Mouse (Mus musculus) WW6 (cell line): Measurements from ENCODE around the gene Heatr6.

Experiments
- DNase-seq: peaks from one replicate; pipeline ENCODE4 v3.0.0-alpha.2; 2013; ENCODE audit warnings: low read depth, low spot score

Heatr6 gene

DNA sequence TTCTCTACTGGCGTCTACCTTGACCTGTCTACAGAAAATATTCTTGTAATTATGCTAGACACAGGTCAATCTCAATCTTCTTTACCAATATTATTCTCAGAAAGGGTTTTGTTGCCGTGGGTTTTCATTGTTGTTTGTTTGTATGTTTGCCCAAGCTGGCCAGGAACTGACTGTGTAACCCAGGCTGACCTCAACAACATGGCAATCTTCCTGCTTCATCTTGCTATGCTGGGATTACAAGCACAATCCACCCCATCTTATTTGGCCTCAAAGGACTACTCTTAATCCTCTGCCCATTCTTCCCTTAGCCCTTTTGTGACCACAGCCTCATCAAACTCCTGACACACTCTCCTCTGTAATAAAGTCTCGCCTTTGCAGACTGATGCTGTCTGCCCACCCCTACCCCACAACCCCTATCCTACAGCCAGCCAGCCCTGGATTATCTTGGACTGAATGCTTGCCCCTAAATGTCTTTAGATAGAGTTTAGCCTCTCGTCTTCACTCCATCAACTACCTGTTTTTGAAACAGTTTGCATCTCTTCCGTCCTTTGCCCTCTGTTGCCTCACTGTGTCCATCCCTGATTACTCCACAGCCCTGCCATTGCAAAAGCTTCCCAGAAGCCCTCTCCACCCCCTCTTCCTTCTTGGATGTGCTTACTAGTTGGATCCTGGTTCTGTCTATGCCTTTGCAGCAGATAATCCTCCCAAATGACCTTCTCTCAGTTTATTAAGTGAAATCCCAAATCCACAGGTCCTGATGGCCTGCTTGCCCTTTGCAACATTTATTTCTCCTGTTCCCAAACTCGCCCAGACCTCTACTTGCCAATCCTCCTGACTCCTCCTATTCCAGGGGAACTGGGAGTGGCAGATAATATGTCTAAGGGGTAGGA is 5.9 kb upstream of the Heatr6 start:
- no peak for DNase-seq

DNA sequence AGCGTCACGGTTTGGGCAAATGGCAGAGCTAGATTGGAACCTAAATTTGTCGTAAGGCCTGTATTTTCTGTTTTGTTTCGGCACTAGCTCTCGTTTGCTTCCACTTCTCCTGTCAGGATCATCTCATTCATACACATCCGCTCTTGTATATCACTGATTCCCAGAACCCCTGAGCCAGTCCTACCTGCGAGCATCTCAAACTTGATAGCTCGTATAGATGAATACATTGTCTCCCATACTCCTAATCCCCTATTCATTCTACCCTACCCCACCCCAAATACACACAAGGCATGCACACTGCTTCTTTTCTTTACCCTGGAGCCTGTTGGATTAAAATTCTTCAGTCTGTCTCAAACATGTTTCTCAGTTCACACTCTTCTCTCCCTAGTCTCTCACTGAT is 731 bp downstream of the Heatr6 start:
- no peak for DNase-seq

DNA sequence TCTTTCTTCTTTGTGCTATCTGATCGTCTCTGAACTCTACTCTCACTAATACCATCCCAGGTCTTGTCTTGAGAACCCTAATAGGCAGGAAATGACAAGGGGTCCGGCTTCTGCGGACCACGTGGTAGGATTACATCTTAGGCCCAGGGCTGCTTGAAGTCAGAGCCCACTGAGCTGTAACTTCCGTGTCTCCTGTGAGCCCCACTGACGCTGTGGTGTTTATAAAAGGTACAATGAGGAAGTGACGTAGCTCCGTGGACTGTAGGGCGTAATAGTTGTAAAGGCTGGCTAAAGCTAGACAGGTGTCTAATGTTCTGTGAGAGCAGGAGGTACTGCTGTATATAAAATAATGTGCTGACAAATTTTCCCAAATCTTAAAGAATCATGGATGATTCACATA is 13.8 kb downstream of the Heatr6 start:
- no peak for DNase-seq

DNA sequence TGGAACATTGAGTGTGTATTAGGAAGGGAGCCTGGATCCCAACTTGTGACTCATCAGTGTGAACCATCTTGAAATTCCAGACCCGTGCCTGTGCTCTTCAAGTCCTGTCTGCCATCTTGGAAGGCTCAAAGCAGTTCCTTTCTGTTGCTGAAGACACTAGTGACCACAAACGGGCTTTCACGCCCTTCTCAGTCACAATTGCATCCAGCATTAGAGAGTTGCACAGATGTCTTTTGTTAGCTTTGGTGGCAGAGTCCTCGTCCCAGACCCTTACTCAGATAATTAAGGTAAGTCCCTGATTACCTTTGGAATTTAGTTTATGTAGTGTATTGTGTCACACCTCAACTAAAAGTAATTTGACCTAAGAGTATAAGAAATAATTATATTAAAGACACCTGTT is 15.5 kb downstream of the Heatr6 start:
- no peak for DNase-seq

DNA sequence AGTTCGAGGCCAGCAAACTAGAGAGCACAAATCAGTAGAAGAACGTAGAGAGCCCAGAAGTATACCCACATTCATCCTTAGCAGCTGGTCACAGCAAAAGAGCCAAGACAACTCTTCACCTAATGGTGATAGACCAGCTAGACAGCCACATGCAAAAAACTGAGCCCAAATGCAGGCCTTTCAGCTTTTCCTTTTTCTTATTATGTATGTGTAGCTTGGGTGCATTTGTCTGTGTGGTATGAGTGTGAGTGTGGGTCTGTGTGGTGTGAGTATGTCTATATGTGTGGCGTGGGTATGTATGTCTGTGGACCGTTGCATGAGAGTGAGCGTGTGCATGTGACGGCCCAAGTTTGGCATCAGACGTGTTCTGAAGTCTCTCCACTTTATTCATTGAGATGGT is 17.5 kb downstream of the Heatr6 start:
- no peak for DNase-seq

DNA sequence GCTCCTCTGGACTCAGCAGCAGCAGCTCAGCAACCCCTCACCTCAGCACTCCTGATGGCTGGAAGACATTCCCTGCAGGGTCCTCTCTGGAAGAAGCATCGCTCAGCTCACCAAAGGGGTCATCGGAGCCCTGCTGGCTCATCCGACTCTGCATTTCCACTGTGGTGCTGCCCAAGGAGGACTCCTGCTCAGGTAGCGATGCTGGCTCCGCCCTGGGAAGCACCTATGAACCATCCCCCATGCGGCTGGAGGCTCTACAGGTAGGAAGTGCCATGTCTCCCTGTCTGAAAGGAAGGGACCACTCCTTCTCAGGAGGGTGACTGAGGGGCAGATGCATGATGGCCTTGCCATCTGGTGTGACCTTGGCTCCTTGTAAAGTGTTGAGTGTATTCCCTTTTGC is 18.8 kb downstream of the Heatr6 start:
- no peak for DNase-seq

DNA sequence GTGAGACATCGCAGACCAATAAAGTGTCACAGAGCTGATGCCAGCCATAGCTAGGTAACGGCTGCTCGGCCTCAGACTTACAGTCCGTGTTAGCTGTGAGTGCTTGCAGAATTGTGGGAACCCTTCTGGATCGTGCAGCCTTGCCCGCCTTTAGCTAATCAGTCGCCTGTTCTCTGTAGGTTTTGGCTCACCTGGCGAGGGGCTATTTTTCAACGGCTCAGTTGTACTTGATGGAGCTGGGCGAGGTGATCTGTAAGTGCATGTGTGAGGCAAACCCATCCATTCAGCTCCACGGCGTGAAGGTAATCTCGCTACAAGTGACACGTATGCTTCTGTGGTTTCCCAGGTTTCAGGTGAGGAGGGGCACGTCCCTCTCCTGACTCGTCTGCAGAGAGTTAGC is 20.2 kb downstream of the Heatr6 start:
- DNase-seq = no peak

DNA sequence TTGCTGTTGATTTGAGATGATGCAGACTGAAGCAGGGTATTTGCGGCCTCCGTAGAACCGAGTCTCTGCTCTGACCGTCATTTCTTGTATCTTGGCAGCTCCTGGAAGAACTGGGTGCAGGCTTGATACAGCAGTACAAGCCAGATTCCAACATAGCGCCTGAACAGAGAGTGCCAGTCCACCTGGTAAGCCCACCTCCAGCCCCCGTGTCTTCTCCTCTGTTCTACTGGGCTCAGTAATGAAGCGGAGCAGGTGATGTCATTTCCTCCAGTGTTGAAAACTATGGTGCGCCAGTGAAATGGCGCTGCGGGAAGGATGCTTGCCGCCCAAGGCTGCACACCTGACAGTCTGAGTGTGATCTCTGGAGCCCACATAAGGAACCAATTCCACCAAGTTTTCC is 20.8 kb downstream of the Heatr6 start:
- no peak for DNase-seq

DNA sequence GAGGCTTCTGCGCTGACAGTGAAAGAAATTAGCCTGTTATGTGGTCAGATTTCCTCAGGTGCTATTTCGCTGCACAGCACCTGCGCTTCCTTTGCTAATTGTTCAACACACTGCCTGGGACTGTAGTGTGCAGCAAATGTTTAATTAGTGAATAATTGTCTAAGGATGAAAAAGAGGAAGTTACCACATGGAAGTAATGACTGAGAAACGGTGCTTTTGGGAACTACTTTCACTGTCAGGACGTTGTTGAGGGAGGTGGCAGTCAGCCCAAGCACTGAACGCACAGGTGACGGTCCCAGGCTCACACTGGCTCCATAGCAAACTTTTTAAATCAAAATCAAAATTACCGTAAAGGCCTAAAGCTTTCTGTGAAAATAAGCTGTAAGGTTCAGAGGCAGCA is 23.3 kb downstream of the Heatr6 start:
- no peak for DNase-seq

DNA sequence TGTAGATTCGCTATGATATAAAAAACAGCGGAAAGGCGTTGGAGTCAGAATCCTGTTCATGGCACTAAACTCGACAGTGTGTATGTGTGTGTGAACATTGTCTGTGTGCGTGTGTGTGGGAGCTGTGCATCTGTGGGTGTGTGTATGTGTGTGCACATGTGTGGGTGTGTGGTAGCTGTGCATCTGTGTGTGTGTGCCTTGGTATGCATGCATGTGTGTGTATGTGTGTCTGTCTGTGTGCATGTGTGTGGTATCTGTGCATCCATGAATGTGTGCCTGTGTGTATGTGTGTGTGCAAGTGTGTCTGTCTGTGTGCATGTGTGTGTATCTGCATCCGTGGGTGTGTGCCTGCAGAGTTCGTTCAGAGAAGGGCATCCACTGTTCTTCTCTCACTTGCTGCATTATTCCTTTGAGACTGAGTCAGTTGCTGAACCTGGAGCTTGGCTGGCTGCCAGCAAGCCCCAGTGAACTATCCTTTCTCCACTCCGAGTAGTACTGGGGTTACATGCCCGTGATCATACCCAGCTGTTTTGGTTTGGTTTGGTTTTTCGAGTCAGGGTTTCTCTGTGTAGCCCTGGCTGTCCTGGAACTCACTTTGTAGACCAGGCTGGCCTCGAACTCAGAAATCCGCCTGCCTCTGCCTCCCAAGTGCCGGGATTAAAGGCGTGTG is 30.6 kb downstream of the Heatr6 start:
- DNase-seq = no peak

DNA sequence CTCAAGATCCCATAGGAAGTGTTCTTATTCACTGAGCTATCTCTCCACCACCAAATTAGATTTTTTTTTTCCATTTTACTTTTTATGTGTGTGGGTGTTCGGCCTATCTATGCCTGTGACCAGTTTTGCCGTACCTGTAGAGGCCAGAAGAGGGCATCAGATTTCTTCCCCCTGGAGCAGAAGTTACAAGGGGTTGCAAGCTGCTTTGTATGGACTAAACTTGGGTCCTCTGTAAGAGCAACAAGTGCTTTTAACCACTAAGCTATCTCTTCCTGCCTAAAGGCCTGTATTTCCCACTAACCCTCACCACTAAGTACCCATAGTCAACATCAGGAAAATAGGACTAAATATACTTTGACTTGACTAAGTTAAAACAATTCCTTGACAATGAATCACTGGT is 31.2 kb downstream of the Heatr6 start:
- DNase-seq = no peak

DNA sequence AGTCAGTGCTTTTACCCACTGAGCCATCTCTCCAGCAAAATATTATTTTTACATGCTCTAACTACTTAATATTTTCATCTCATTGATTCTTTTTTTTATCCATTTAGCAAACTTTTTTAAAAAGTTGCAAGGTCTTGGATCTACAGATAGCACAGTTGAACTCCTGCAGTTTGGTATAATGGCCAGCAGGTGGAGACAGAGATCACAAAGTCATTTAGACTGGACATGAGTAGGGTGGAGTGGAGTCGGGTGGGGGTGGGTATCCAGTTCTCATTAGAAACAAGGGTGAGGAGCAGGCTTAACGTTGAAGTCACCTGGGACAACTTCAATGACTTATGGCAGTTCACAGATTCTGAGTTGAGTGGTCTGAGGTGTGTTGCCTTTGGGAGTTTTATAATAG is 31.9 kb downstream of the Heatr6 start:
- DNase-seq = peak; percentile 50

DNA sequence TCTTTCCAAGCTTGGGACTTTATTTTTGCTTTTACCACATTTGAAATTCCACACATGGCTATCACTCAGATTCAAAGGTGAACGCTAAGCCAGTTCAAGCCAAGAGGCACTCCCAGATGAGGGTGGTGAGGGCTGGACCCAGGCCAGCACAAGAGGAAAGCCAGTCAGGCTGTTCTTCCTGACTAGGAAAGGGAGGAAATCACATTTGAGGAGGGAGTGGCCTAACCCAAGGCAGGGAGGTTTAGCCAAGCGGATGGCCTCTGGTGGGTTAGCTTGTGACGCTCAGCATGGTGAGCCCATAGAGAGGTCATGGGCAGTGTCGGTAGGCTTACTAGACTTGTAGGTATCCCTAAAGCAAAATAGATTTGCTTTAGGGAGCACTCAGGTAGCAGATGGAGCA is 33.3 kb downstream of the Heatr6 start:
- DNase-seq = no peak

DNA sequence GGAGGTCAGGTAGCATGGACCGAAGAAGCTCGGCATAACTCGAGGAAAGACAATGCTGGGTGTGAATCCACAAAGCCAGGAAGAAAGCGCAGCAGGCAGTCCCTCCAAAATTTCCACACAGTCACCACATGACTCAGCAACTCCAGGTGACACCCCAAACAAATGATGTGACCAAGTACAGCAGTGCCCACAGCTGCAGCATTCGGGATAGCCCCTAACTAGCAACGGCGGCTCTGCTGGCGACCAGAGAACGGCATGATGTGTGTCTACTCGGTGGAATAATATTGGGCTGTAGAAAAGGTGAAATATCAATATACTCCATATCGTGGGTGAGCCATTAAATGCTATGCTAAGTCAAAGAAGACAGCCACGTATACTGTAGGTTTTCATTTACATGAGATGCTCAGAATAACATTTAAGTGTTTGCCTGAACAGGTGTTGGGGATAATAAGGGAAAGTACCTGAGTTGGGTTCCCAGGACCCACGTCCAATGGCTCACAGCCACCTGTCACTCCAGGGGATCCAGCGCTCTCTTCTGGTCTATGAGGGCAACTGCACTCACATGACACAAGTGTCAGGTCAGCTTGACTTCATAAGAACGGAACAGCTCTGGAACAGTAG is 34.0 kb downstream of the Heatr6 start:
- DNase-seq = no peak

DNA sequence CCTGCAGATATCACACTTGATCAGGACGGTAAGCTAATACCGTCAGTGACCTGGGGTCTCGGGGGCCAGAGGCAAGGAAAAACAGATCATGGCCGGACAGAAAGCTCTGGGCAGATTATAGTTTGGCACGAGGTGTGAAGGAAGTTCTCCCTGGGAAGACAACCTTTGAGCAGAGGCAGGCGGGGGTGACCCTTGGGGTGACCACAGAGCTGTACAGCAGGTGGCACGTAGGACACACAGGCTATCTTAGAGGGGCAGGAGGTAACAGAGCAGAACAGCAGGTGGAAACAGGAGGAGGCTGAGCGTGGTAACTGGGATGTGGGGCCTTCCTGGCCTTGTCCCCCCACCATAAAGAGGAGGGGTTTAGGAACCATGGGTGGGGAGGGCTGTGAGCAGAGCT is 34.8 kb downstream of the Heatr6 start:
- no peak for DNase-seq

DNA sequence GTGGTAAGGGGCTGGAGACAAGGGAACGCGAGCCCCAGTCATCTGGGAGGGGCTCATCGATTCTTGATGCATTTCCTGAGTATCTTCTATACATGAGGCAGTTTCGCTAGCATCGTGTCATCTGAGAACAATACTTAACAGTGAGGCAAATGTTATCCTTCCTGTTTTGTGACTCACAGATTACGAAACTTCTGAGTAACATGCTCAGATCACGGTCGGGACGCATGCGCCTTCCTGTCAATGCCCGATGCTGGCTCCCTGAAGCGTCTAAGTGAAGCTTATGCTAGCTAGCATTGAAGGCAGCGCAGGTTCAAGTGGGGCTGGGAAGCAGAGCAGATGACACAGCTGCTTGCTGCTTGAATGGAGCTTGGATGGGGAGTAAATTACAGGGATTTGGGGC is 35.8 kb downstream of the Heatr6 start:
- DNase-seq = no peak

DNA sequence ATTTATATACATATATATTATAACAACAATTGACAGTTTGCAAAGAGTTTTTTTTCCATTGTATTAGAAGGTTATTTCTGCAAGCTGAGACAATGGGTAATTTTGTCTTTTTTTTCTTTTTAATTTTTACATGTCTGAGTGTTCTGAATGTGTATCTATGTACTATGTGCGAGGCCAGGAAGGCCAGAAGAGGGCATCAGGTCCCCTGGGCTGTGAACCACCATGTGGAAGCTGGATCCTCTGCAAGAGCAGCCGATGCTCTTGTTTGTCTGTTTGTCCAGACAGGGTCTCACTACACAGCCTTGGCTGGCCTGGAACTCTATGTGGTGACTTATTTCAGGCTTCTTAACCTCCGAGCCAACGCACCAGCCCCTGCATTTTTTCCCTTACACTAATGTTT is 37.6 kb downstream of the Heatr6 start:
- DNase-seq = no peak

DNA sequence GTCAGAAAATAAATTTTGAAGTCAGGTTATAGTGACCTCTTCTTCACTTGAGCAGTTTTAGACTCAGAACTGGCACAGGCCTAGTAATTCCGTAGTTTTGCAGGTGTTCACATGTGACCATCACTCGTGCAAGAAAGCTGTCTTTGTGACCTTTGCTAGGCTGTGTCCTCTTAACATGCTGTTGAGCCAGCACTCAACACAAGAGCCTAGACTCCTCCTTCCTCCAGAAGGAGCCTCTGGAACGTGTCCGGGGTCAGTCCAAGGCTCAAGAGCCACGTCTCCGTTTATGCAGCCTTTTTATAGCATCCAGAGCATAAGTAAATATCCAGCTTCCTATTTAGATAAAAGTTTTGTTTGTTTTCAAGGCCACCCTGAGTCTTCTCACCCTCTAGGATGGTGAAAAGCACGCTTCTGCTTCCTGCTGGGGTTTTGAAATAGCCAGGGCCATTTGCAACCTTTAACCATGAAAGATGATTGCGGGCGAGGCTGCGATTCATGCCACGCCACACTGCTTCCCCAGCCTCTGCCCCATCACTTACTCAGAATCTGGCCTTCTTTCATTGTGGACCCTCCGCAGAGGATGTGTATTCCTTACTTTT is 38.9 kb downstream of the Heatr6 start:
- DNase-seq = no peak

DNA sequence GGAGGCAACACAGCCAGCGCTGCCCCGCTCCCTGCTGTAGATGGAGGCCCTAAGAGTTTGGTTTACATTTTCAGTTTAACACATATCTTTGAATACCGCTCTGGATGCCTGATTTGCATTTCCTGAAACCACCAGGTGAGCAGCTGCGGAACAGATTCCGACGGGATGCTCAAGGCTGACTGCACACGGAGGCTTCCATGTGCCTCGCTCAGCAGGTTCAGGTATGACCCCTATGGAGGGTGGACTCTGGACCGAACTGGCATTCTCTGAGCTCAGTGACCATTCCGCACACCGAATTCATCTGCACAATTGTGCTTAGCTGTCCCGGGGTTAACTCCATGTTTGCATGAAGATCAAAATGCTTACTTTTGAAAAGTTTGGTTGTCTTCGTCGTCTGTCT is 39.8 kb downstream of the Heatr6 start:
- DNase-seq = no peak

DNA sequence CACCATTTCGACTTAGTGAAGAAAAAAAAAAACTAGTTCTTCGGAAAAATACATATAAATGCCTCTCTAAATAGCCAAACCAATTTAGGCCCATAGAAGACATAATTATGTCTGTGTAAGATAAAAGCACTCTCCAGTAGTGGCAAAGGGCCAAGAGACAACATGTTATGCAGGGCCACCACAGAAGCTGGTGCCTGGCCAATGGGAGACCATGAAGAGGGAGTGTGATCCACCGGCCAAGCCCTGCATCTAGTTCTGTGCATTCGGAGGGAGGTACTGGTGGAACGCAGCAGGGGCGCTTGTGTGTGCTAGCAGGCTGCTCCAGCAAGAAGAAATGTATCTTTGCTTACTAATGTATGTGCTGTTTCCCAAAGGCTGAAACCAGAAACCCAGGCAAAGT is 42.6 kb downstream of the Heatr6 start:
- no peak for DNase-seq

DNA sequence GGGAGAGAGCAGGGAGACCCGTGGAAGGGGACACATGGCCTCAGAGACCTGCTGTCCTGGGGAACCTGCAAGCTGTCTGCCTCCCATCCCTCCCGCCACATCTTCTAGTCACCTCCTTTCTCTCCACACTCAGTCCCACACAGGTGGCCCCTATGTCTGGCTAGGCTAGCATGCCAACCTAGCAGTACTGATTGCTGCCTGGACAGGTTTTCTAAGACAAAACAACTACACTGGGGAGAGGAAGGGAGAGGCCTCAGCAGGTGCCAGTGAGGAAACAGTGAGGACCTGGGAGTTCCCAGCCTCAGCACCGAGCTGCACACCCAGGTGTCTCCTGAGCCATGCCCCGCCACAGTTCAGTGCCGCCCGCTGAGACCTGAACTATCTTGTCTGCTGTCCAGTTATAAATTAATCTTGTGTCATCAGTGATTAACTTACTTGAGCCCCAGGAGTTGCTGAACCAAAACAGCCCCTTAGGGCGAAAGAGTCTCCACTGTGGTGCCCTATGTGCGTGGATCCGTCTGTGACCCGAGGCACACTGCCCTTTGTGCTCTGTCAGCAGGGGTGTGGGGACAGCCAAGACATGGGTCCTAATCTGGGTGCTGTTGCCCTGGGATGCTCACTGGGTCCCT is 43.6 kb downstream of the Heatr6 start:
- DNase-seq = no peak

DNA sequence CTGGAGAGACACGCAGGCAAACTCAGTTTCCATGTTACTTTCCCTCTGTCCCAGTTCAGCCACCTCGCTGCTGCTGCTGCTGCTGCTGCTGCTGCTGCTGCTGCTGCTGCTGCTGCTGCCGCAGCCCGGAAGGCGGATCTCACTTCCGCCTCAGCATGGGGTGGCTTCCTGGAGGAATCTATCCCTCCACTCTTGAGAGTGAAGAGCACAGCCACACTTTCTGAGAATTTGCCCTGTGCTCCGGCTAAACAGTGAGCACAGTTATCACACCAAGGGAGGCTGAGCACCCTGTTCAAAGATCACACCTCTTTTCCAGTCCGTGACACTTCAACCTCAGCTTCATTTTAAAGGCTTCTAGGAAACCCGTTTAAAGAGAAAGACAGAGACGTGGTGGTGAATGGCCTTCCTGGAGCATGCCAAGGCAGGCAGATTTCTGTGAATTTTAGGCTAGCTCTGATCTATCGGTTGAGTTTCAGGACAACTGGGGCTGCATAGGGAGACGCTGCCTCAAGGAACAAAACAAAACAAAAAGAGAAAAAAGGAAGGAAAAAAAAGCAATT is 46.5 kb downstream of the Heatr6 start:
- DNase-seq = no peak
